Mouse (Mus musculus) thymus, adult 2 months (tissue): ENCODE results near the gene Pdk2. TPM values are rescaled to one million over a fixed set of nuclear protein-coding genes. Genes with fewer than 3 reads are reported as not detected.

ENCODE experiments used
- DNase-seq: peaks from one replicate; pipeline ENCODE4 v3.0.0; 2021
- H3K27ac ChIP-seq: fragments of 200-500 bp; 2 replicates; pipeline ENCODE4 v1.5.1; 2012; ENCODE audit warnings: low read length, control low read depth; ENCODE audit not compliant: control insufficient read depth, insufficient read depth
- H3K27me3 ChIP-seq: fragments of 200-500 bp; 2 replicates; pipeline ENCODE4 v1.6.1; 2012; ENCODE audit warnings: mild to moderate bottlenecking, low read length, moderate library complexity, mixed read lengths; ENCODE audit not compliant: control insufficient read depth, insufficient read depth
- H3K36me3 ChIP-seq: fragments of 200-500 bp; 2 replicates; pipeline ENCODE4 v1.6.1; 2012; ENCODE audit warnings: mild to moderate bottlenecking, low read length, moderate library complexity; ENCODE audit not compliant: control insufficient read depth, insufficient read depth
- H3K4me1 ChIP-seq: fragments of 200-500 bp; replicated peaks from 2 replicates; pipeline ENCODE4 v1.6.1; 2012; ENCODE audit warnings: low read length; ENCODE audit not compliant: control insufficient read depth, insufficient read depth
- H3K4me3 ChIP-seq: fragments of 200-500 bp; 2 replicates; pipeline ENCODE4 v1.5.1; 2012; ENCODE audit warnings: mild to moderate bottlenecking, low read length, control low read depth, moderate library complexity; ENCODE audit not compliant: control insufficient read depth, insufficient read depth
- CTCF ChIP-seq: fragments of 200-500 bp; IDR thresholded peaks from 2 replicates; pipeline ENCODE4 v1.5.1; 2012; ENCODE audit warnings: mild to moderate bottlenecking, control low read depth, low read length, moderate library complexity, borderline replicate concordance; ENCODE audit not compliant: control insufficient read depth, poor library complexity, insufficient read depth; ENCODE audit errors: extremely low read depth
- POLR2A ChIP-seq: fragments of 200-500 bp; IDR thresholded peaks from 2 replicates; pipeline ENCODE4 v1.6.1; 2012; ENCODE audit warnings: mild to moderate bottlenecking, low read length, control low read depth, moderate library complexity; ENCODE audit not compliant: control insufficient read depth, poor library complexity, insufficient read depth; ENCODE audit errors: extremely low read depth
- WGBS: fragments of 180-500 bp; shearing (Covaris S2); methylation state at CpG from one replicate; pipeline ENCODE4 v1.1.7; 2018; 5-methylcytosine and 5-hydroxymethylcytosine counted together
- polyA plus RNA-seq: library from polyadenylated mRNA; depleted of rRNA; stranded (reverse); fragments of >200 nt; gene quantifications from 2 replicates; pipeline ENCODE4 v1.2.3, GENCODE M21; 2012

The Pdk2 gene
- polyA plus RNA-seq, 1 experiment = 55.0 TPM

DNA sequence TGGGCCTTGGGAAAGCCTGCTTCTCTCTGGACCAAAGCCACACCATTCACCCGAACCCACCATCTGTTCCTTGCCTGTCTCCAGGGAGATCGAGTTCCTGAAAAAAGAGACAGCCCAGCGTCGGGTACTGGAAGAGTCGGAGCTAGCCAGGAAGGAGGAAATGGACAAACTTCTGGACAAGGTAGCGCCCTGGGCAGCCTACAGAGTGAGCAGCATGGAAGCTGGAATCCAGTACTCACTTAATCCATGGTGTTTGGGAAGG is 36.3 kb downstream of the Pdk2 start:
- Histone ChIP-seq H3K27ac (no peak overlapping the region), H3K4me1 (peaks cover 31% of the 10 kb centered on the region), H3K27me3 (peaks cover 12% of the 10 kb centered on the region), H3K36me3 (peaks cover 37% of the 10 kb centered on the region), H3K4me3 (no peak overlapping the region)
- no peak for TF ChIP-seq CTCF
- TF ChIP-seq POLR2A = no peak
- no peak for DNase-seq
- WGBS = 92% methylated on average over 6 of the region's 6 CpGs

DNA sequence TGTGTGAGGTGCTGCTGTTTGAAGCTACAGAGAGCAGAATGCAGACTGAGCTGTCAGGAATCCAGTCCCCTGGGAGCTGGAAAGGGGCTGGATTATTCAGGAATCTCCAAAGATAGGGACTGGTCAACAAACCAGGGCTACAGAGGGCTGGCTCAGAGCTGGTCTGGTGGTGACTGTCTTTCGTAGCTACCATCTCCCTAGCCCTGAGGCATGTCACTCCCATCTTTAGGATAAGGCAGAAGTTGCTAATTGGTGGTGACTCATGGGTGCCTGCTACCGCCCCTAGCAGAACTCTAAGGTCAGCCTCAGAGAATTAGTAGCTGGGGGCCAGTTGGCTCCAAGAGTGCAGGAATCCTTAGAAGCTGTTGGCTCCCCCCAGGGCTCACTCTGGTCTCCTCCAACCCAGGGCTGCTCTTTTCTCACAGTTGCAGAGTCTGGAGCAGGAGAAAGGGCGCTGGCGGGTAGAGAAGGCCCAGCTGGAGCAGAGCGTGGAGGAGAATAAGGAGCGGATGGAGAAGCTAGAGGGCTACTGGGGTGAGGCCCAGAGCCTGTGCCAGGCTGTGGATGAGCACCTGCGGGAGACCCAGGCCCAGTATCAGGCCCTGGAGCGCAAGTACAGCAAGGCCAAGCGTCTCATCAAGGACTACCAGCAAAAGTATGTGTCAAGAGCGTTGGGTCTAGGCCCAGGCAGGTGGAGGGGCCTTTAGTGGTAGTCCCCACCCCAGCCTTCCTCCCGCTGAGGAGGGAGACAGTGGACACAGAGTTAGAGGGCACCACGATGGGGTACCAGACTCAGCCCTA is 36.8 kb downstream of the Pdk2 start:
- no peak for DNase-seq
- H3K36me3 ChIP-seq = peaks cover 40% of the 10 kb centered on the region
- H3K4me3 ChIP-seq = no peak overlapping the region
- TF ChIP-seq POLR2A (no peak), CTCF (no peak)
- peaks cover 6% of the 10 kb centered on the region for H3K27me3 ChIP-seq
- WGBS = 96% methylated on average over 12 of the region's 12 CpGs
- H3K4me1 ChIP-seq = peaks cover 32% of the 10 kb centered on the region
- no peak overlapping the region for H3K27ac ChIP-seq

DNA sequence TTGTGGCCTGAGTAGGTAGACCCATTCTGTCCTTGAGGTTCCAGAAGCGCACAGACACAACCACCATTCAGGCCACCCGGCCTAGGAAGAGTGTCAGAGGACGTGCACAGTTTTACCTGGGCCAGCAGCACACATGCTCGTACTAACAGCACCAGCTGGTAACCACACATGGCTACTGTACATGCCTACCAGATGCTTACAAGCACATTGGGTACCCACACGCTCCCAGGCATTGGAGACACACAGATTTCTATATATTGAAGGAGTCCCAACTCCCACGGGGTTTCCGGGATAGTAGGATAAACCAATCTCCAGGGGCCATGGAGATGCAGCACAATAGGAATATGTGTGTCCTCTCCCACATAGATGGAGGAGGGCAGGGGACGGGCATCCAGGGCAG is 38.4 kb downstream of the Pdk2 start:
- DNase-seq = no peak
- Histone ChIP-seq H3K4me1 (peaks cover 43% of the 10 kb centered on the region), H3K36me3 (peaks cover 40% of the 10 kb centered on the region), H3K27me3 (no peaks in the 10 kb centered on the region), H3K27ac (no peak overlapping the region), H3K4me3 (no peak overlapping the region)
- 98% methylated on average over 8 of the region's 8 CpGs for WGBS
- TF ChIP-seq CTCF (no peak), POLR2A (no peak)

DNA sequence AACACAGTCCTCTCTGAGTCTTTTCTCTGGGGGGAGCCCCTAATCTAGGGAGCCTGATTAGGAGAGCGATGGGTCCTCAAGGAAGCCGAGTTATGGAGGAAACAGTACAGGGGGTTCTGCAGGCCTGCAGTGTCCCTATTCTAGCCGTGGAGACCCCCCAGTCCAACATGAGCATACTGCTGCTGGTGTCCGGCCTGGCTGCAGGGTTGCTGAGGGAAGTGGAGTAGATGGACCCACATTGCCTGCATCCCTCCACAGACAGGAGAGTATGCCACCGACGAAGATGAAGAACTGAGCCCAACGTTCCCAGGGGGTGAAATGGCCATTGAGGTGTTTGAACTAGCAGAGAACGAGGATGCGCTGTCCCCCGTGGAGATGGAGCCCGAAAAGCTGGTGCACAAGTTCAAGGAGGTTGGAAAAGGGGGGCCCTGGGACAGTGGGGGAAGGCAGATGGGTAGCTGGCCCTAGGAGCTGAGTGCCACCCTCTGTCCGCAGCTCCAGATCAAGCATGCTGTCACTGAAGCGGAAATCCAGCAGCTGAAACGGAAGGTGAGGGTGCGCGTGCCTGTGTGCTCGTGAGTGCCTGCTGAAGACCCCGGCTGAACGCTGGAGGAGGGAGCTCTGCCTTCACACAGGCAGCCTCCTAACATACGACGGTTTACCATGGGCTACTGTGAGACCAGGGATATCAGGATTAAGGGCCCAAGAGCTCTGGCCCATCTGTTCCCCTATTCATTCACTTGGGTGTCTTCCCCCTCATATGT is 39.4 kb downstream of the Pdk2 start:
- no peak overlapping the region for H3K4me3 ChIP-seq
- no peak overlapping the region for H3K27ac ChIP-seq
- DNase-seq = no peak
- TF ChIP-seq CTCF = no peak
- no peak for TF ChIP-seq POLR2A
- H3K27me3 ChIP-seq = no peaks in the 10 kb centered on the region
- 94% methylated on average over 21 of the region's 21 CpGs for WGBS
- peaks cover 41% of the 10 kb centered on the region for H3K36me3 ChIP-seq
- H3K4me1 ChIP-seq = peaks cover 52% of the 10 kb centered on the region

DNA sequence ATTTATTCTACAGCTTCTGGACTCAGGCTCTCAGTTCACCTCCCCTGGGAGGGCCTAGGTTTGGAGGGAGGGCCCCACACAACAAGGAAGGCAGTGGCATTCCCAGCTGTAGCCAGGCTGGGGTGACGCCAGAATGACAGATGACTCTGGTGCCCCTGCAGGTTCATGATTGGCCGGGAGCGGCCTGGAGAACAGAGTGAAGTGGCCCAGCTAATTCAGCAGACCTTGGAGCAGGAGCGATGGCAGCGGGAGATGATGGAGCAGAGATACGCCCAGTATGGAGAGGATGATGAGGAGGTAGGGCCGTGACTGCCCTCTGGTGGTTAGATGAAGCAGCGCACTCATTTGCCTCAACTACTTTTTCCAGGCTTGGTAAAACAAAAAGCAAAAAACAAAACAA is 40.1 kb downstream of the Pdk2 start:
- H3K27ac ChIP-seq = peak overlapping the region; percentile 30
- 5% methylated on average over 8 of the region's 8 CpGs for whole genome bisulfite sequencing
- peaks cover 56% of the 10 kb centered on the region for H3K4me1 ChIP-seq
- peaks cover 47% of the 10 kb centered on the region for H3K36me3 ChIP-seq
- TF ChIP-seq POLR2A = 0 out of 2 replicates have a peak, but pooled peaks have one; percentile 23
- peak; percentile 80; the same call in 1 of the 2 replicates for TF ChIP-seq CTCF
- H3K27me3 ChIP-seq = no peaks in the 10 kb centered on the region
- peak overlapping the region; percentile 4; the same call in 1 of the 2 replicates for H3K4me3 ChIP-seq
- DNase-seq = peak; percentile 70

DNA sequence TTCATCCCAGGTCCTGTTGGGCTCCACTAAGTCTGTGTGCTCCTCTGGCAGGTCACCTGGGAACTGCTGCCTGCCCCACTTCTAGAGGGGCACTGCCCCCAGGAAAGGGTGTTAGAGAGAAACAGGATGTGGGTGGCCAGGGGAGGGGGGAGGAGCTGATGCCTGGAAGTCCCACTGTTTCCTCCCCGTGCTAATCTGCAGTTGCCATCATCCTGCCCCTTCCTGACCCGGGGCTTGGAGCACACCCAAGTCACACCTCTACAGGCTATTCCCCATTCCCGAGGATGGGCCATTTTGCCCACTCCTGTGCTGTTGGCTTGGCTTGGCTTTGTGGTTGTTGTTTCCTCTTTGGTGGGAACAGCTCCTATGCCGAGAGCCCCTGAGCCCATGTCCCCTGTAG is 40.6 kb downstream of the Pdk2 start:
- 3% methylated on average over 4 of the region's 4 CpGs for WGBS

More for the DNA sequence above, 40.6 kb downstream of the Pdk2 start:
- Histone ChIP-seq H3K27ac (peak overlapping the region; percentile 95), H3K4me3 (peak overlapping the region; percentile 4; the same call in 1 of the 2 replicates), H3K4me1 (peaks cover 56% of the 10 kb centered on the region), H3K27me3 (no peaks in the 10 kb centered on the region), H3K36me3 (peaks cover 47% of the 10 kb centered on the region)
- DNase-seq = peak; percentile 77
- TF ChIP-seq POLR2A (no peak; the same call in 1 of the 2 replicates), CTCF (no peak)
